Mouse (Mus musculus): ENCODE measurements around the gene Unc50.

Unc50 gene

GRCm38 (mm10) chr1:37474634-37475190 is 44.8 kb downstream of the Unc50 start:
- ChIA-PET CTCF (interaction anchor here in 2 of 4 experiments (0.7 kb wide), 2 partner anchors 64 to 102 kb away, joined by 3 read pairs; no protein-coding TSS in a partner anchor), POLR2A (interaction anchor here in 1 of 4 experiments (0.7 kb wide), 1 partner anchor 149 kb away, joined by 3 read pairs; no protein-coding TSS in a partner anchor)

GRCm38 (mm10) chr1:37475312-37475711 is 45.4 kb downstream of the Unc50 start:
- CTCF ChIA-PET = interaction anchor here in 3 of 4 experiments (0.6 to 0.7 kb wide), 3 partner anchors 63 to 1540 kb away, joined by 3 to 5 read pairs (median 3); no protein-coding TSS in a partner anchor
- POLR2A ChIA-PET = interaction anchor here in 2 of 4 experiments (1.1 to 1.5 kb wide), 3 partner anchors 11 to 66 kb away, joined by 3 to 5 read pairs (median 4); partner anchors contain the start of genes Coa5 (in 1 of the 2) and Unc50 (in 1 of the 2)

- ChIA-PET CTCF (interaction anchor here in 1 of 4 experiments (0.6 kb wide), 2 partner anchors 347 to 691 kb away, joined by 3 read pairs; no protein-coding TSS in a partner anchor), POLR2A (no interaction called here)
Measured at GRCm38 (mm10) chr1:37477250-37477649, 47.3 kb downstream of the Unc50 start.

GRCm38 (mm10) chr1:37477928-37478327 is 48.0 kb downstream of the Unc50 start:
- CTCF ChIA-PET = interaction anchor here in 2 of 4 experiments (0.6 kb wide), 2 partner anchors 155 to 692 kb away, joined by 3 read pairs; no protein-coding TSS in a partner anchor
- POLR2A ChIA-PET = interaction anchor here in 1 of 4 experiments (0.9 kb wide), 1 partner anchor 62 kb away, joined by 3 read pairs; no protein-coding TSS in a partner anchor

GRCm38 (mm10) chr1:37478416-37478815 is 48.5 kb downstream of the Unc50 start:
- ChIA-PET CTCF (interaction anchor here in 3 of 4 experiments (0.8 to 1.6 kb wide), 5 partner anchors 26 to 386 kb away, joined by 3 to 6 read pairs (median 4); no protein-coding TSS in a partner anchor), POLR2A (interaction anchor here in 2 of 4 experiments (0.9 to 1.1 kb wide), 2 partner anchors 48 to 61 kb away, joined by 3 read pairs; partner anchors contain the start of genes Coa5 (in 1 of the 2) and Unc50 (in 1 of the 2))

- CTCF ChIA-PET = interaction anchor here in 3 of 4 experiments (0.5 to 1.6 kb wide), 8 partner anchors 26 to 768 kb away, joined by 3 to 6 read pairs (median 3); no protein-coding TSS in a partner anchor
Measured at GRCm38 (mm10) chr1:37479074-37479473, 49.1 kb downstream of the Unc50 start.

GRCm38 (mm10) chr1:37479759-37480158 is 49.8 kb downstream of the Unc50 start:
- CTCF ChIA-PET = interaction anchor here in 2 of 4 experiments (0.6 to 1.6 kb wide), 6 partner anchors 154 to 385 kb away, joined by 3 to 6 read pairs (median 4); no protein-coding TSS in a partner anchor
- POLR2A ChIA-PET = interaction anchor here in 2 of 4 experiments (0.6 to 1.1 kb wide), 2 partner anchors 50 to 537 kb away, joined by 3 to 4 read pairs; partner anchors contain the start of genes Coa5 (in 1 of the 2) and Unc50 (in 1 of the 2)

More at GRCm38 (mm10) chr1:37479074-37479473, 49.1 kb downstream of the Unc50 start:
- POLR2A ChIA-PET = interaction anchor here in 2 of 4 experiments (0.6 to 1.1 kb wide), 2 partner anchors 49 to 537 kb away, joined by 3 to 4 read pairs; partner anchors contain the start of genes Coa5 (in 1 of the 2) and Unc50 (in 1 of the 2)

- ChIA-PET CTCF (interaction anchor here in 3 of 4 experiments (0.6 to 0.9 kb wide), 3 partner anchors 24 to 154 kb away, joined by 3 to 4 read pairs (median 4); no protein-coding TSS in a partner anchor), POLR2A (interaction anchor here in 1 of 4 experiments (1.0 kb wide), 1 partner anchor 9 kb away, joined by 3 read pairs; no protein-coding TSS in a partner anchor)
Measured at GRCm38 (mm10) chr1:37480731-37481130, 50.8 kb downstream of the Unc50 start.

- CTCF ChIA-PET = interaction anchor here in 3 of 4 experiments (0.7 to 0.9 kb wide), 3 partner anchors 24 to 158 kb away, joined by 3 read pairs; no protein-coding TSS in a partner anchor
- POLR2A ChIA-PET = interaction anchor here in 2 of 4 experiments (0.6 to 1.2 kb wide), 5 partner anchors 9 to 93 kb away, joined by 3 to 5 read pairs (median 3); no protein-coding TSS in a partner anchor
Measured at GRCm38 (mm10) chr1:37481331-37481730, 51.4 kb downstream of the Unc50 start.

- POLR2A ChIA-PET = no interaction called here
- CTCF ChIA-PET = no interaction called here
Measured at GRCm38 (mm10) chr1:37484612-37485011, 54.7 kb downstream of the Unc50 start.

- ChIA-PET POLR2A (interaction anchor here in 2 of 4 experiments (1.0 to 1.4 kb wide), 3 partner anchors 8 to 16 kb away, joined by 3 read pairs; no protein-coding TSS in a partner anchor), CTCF (interaction anchor here in 1 of 4 experiments (0.6 kb wide), 2 partner anchors 589 to 733 kb away, joined by 3 read pairs; no protein-coding TSS in a partner anchor)
Measured at GRCm38 (mm10) chr1:37486439-37486838, 56.5 kb downstream of the Unc50 start.

GRCm38 (mm10) chr1:37486994-37487393 is 57.1 kb downstream of the Unc50 start:
- ChIA-PET POLR2A (interaction anchor here in 1 of 4 experiments (1.0 to 1.4 kb wide), 2 partner anchors 8 to 15 kb away, joined by 3 read pairs; no protein-coding TSS in a partner anchor), CTCF (no interaction called here)

GRCm38 (mm10) chr1:37488531-37488930 is 58.6 kb downstream of the Unc50 start:
- CTCF ChIA-PET = interaction anchor here in 2 of 4 experiments (0.6 to 0.8 kb wide), 3 partner anchors 19 to 142 kb away, joined by 3 to 5 read pairs (median 3); no protein-coding TSS in a partner anchor
- POLR2A ChIA-PET = interaction anchor here in 1 of 4 experiments (0.6 kb wide), 1 partner anchor 16 kb away, joined by 3 read pairs; no protein-coding TSS in a partner anchor

Measured in embryonic stem cell, embryonic (primary cell).